Mouse (Mus musculus) heart, postnatal 0 days (tissue): ENCODE measurements around the gene Plekha8. TPM values are rescaled to one million over a fixed set of nuclear protein-coding genes. Genes with fewer than 3 reads are reported as not detected.
A peak's percentile ranks its signal among the peaks of the same experiment; 100 is the strongest.

ENCODE experiments used
- ATAC-seq: fragments of 200-750 bp; cut with Nextera tagmentation; 2 replicates; pipeline ENCODE4 v1.8.0; 2017; ENCODE audit warnings: low read depth, moderate number of reproducible peaks, moderate library complexity; ENCODE audit not compliant: insufficient read depth
- DNase-seq: peaks from one replicate; pipeline ENCODE4 v3.0.0-alpha.2; 2016; ENCODE audit warnings: low spot score
- H3K27ac ChIP-seq: fragments of 300-500 bp; sonication (generic); 2 replicates; pipeline ENCODE4 v1.5.1; 2014; ENCODE audit warnings: low read depth, mild to moderate bottlenecking
- H3K27me3 ChIP-seq: fragments of 300-500 bp; sonication (generic); 2 replicates; pipeline ENCODE4 v1.6.1; 2014; ENCODE audit warnings: low read length, mixed read lengths; ENCODE audit not compliant: control insufficient read depth, insufficient read depth
- H3K36me3 ChIP-seq: fragments of 300-500 bp; sonication (generic); replicated peaks from 2 replicates; pipeline ENCODE4 v1.6.1; 2014; ENCODE audit warnings: low read length, mixed read lengths; ENCODE audit not compliant: control insufficient read depth, insufficient read depth
- H3K4me1 ChIP-seq: fragments of 300-500 bp; sonication (generic); 2 replicates; pipeline ENCODE4 v1.6.1; 2014; ENCODE audit warnings: antibody characterized with exemption; ENCODE audit not compliant: control insufficient read depth, insufficient read depth
- H3K4me2 ChIP-seq: fragments of 300-500 bp; sonication (generic); 2 replicates; pipeline ENCODE4 v1.6.1; 2014; ENCODE audit warnings: low read depth, mild to moderate bottlenecking, low read length, moderate library complexity
- H3K4me3 ChIP-seq: fragments of 300-500 bp; sonication (generic); 2 replicates; pipeline ENCODE4 v1.5.1; 2014; ENCODE audit warnings: low read depth, low read length
- H3K9ac ChIP-seq: fragments of 300-500 bp; sonication (generic); replicated peaks from 2 replicates; pipeline ENCODE4 v1.6.1; 2014; ENCODE audit warnings: low read depth, low read length, mixed read lengths
- H3K9me3 ChIP-seq: fragments of 300-500 bp; sonication (generic); replicated peaks from 2 replicates; pipeline ENCODE4 v1.6.1; 2016; ENCODE audit warnings: low read length; ENCODE audit not compliant: control insufficient read depth
- CTCF ChIP-seq: IDR thresholded peaks from 2 replicates; pipeline ENCODE4 v1.5.1; 2016; ENCODE audit warnings: antibody characterized with exemption, control low read depth, low read depth
- EP300 ChIP-seq: IDR thresholded peaks from 2 replicates; pipeline ENCODE4 v1.6.1; 2016; ENCODE audit warnings: antibody characterized with exemption, low read depth
- WGBS: fragments of 180-500 bp; shearing (Covaris S2); extraction: QIAGEN DNeasy Blood & Tissue Kit; methylation state at CpG from one replicate; pipeline ENCODE4 v1.1.7; 2014; 5-methylcytosine and 5-hydroxymethylcytosine counted together
- polyA plus RNA-seq: library from polyadenylated mRNA; unstranded; fragments of >200 nt; fragmentation: Nextera tagmentation; extraction: Ambion mirVana; gene quantifications from 2 replicates; pipeline ENCODE4 v1.2.1, GENCODE M21; 2015
- total RNA-seq: library from RNA; depleted of rRNA; stranded (reverse); fragments of >200 nt; gene quantifications from 2 replicates; pipeline ENCODE4 v1.2.3, GENCODE M21; 2014; ENCODE audit warnings: low replicate concordance

The Plekha8 gene
- total and polyA plus RNA-seq, 2 experiments from 2014 or later = 5.3 to 10.0 TPM

DNA sequence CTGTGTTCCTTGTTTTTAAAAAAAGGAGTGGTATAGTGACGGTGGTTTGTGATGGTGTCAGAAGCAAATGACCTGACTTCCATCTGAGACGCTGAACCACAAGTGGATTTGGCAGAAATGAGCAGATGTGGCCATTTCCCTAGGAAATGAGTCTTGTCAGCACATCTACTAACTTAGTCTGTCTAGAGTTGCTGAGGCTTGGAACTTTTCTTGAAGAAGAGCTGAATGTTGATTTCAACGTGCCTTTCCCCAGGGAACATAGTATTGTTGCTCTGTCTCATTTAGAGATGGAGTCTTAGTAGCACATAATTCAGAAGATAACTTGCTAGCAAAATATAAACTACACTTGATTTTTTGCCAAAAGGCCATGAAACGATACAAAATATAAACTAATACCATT is 25.4 kb downstream of the Plekha8 start:
- DNase-seq (no peak), ATAC-seq (no peak)
- 60% methylated on average over 4 of the region's 4 CpGs for WGBS
- Histone ChIP-seq H3K9me3 (no peaks in the 10 kb centered on the region), H3K4me2 (no peak overlapping the region), H3K36me3 (peaks cover 32% of the 10 kb centered on the region), H3K9ac (no peak overlapping the region), H3K27me3 (no peaks in the 10 kb centered on the region), H3K4me3 (no peak overlapping the region), H3K4me1 (no peaks in the 10 kb centered on the region), H3K27ac (no peak overlapping the region)
- TF ChIP-seq EP300 (no peak), CTCF (no peak)

DNA sequence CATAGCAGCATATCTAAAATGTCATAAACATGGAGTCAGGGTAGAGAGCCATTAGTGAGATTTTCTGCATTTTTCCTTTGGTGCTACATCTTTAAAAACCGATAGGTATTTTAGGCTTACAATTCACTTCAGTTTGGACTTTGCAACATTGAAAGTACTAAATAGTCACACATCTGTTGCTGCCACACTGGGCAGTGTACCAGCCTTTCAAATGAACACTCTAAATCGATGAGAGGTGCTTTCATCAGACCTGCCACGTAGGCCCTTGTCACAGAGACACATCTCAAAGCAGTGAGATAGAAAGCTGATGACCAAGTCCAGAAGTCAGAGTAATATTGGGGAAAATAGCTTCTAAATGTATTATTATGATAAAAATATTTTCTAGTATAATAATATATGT is 33.5 kb downstream of the Plekha8 start:
- TF ChIP-seq EP300 (no peak), CTCF (no peak)
- Histone ChIP-seq H3K27me3 (no peaks in the 10 kb centered on the region), H3K27ac (no peak overlapping the region), H3K9me3 (no peaks in the 10 kb centered on the region), H3K9ac (no peak overlapping the region), H3K4me2 (no peak overlapping the region), H3K4me3 (no peak overlapping the region), H3K36me3 (peaks cover 37% of the 10 kb centered on the region), H3K4me1 (no peaks in the 10 kb centered on the region)
- ATAC-seq = no peak
- DNase-seq = no peak
- 83% methylated on average over 3 of the region's 3 CpGs for WGBS

DNA sequence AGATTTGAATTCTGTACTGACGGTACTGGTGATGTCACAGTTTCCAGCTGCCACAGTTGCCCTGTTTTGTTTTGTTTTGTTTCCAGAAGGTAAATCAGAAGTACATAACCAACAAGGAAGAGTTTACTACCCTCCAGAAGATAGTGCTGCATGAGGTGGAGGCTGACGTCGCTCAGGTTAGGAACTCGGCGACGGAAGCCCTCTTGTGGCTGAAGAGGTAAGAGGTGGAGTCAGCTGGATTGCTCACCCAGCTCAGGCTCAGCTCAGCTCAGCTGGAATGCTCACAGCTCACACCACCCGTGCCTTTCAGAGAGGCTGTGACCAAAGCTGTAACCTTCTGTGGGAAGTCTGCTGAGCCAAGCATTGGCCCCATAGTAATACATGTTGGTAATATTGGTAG is 34.8 kb downstream of the Plekha8 start:
- TF ChIP-seq EP300 (no peak), CTCF (peak; percentile 48)
- Histone ChIP-seq H3K9ac (no peak overlapping the region), H3K9me3 (no peaks in the 10 kb centered on the region), H3K4me3 (no peak overlapping the region), H3K4me1 (no peaks in the 10 kb centered on the region), H3K27ac (no peak overlapping the region), H3K36me3 (peaks cover 34% of the 10 kb centered on the region), H3K4me2 (no peak overlapping the region), H3K27me3 (no peaks in the 10 kb centered on the region)
- ATAC-seq = no peak; the same call in 1 of the 2 replicates
- 33% methylated on average over 7 of the region's 7 CpGs for WGBS
- peak; percentile 20 for DNase-seq

DNA sequence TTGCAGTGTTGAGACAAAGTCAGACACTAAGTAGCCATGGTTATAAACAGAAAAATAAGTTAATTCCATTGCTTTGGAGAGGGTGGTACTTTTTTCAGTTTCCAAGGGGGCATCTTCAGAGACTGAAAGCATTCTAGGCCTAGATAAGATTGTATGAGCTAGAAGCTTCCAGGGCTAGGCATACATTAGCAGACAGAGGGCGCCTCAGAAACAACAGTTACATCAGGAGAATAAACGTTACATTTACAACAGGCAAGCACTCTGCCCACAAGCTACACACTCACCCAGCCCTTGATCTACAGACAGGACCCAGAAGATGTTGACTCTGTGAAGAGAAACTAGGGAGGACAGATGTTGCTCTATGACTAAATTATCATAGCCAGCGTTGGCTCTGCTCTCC is 36.6 kb downstream of the Plekha8 start:
- Histone ChIP-seq H3K36me3 (peaks cover 31% of the 10 kb centered on the region), H3K4me3 (no peak overlapping the region), H3K27me3 (no peaks in the 10 kb centered on the region), H3K4me2 (no peak overlapping the region), H3K9ac (no peak overlapping the region), H3K4me1 (no peaks in the 10 kb centered on the region), H3K27ac (no peak overlapping the region), H3K9me3 (no peaks in the 10 kb centered on the region)
- DNase-seq (no peak), ATAC-seq (no peak)
- TF ChIP-seq EP300 (no peak), CTCF (peak; percentile 33; the same call in 1 of the 2 replicates)
- 40% methylated on average over 3 of the region's 3 CpGs for WGBS

DNA sequence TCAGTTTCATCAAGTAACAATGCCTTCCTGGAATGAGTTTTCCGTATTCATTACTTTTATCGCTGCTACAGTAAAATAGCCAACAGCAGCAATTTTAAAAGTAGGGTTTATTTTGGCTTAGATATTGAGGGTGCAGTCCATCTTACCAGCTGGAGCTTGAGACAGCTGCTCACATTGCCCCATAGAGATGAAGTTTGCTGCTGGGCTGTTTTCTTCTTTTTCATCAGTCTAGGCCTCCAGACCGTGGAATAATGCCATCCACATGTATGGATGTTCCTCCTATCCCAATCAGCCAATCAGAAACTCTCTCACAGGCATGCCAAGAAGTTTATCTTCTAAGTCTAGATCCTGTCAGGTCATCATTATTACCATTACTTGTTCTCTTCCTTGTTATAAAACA is 45.0 kb downstream of the Plekha8 start:
- no peaks in the 10 kb centered on the region for H3K9me3 ChIP-seq
- DNase-seq = no peak
- H3K4me3 ChIP-seq = no peak overlapping the region
- H3K36me3 ChIP-seq = peaks cover 24% of the 10 kb centered on the region
- no peaks in the 10 kb centered on the region for H3K27me3 ChIP-seq
- WGBS = 76% methylated on average over 3 of the region's 3 CpGs
- no peak for ATAC-seq
- no peak for TF ChIP-seq CTCF
- no peak for TF ChIP-seq EP300
- H3K9ac ChIP-seq = no peak overlapping the region
- H3K4me1 ChIP-seq = no peaks in the 10 kb centered on the region
- no peak overlapping the region for H3K27ac ChIP-seq
- H3K4me2 ChIP-seq = no peak overlapping the region

DNA sequence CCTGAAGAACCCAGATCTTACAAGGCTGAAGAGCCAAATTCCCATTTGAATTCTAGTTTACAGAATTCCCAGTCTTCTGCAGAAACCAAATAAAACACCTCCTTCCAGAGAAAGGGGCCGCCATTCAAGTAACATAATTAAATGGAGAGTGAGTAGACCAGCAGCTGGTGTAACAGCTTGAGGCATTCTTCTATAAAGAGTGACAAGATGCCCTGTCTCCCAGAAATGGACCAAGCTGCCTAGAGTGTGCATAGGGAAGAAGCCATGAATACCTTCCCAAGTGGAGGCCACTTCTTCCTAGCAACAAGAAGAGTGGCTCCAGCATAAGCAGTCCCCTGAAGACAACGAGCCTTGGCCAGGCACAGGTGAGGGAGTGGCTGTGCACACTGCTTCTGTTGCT is 47.0 kb downstream of the Plekha8 start:
- H3K27me3 ChIP-seq = no peaks in the 10 kb centered on the region
- no peak overlapping the region for H3K4me2 ChIP-seq
- no peaks in the 10 kb centered on the region for H3K4me1 ChIP-seq
- no peak overlapping the region for H3K27ac ChIP-seq
- no peak overlapping the region for H3K9ac ChIP-seq
- 94% methylated on average over 2 of the region's 2 CpGs for WGBS
- H3K36me3 ChIP-seq = peaks cover 24% of the 10 kb centered on the region
- TF ChIP-seq EP300 (no peak), CTCF (no peak)
- no peak for DNase-seq
- no peak overlapping the region for H3K4me3 ChIP-seq
- no peaks in the 10 kb centered on the region for H3K9me3 ChIP-seq
- ATAC-seq = no peak
